Mouse (Mus musculus): ENCODE measurements around the gene Zp3. TPM values are rescaled to one million over a fixed set of nuclear protein-coding genes. Genes with fewer than 3 reads are reported as not detected.

Zp3 gene
- polyA plus RNA-seq, 1 experiment, result 1.0 TPM

GRCm38 (mm10) chr5:135993381-135993965 lies 13.6 kb downstream of the Zp3 start:
- Histone ChIP-seq H3K36me3 (ENCODE audit: control insufficient read depth, insufficient read depth, low read length) (no peaks in the 10 kb centered on the region), H3K27me3 (ENCODE audit: control insufficient read depth, insufficient read depth, low read length) (no peaks in the 10 kb centered on the region), H3K4me3 (ENCODE audit: control insufficient read depth, low read depth, low read length) (no peak overlapping the region), H3K27ac (ENCODE audit: control insufficient read depth, insufficient read depth, low read depth, low read length) (no peak overlapping the region), H3K4me1 (ENCODE audit: control insufficient read depth, insufficient read depth, low read length) (peaks cover 4% of the 10 kb centered on the region)
- TF ChIP-seq CTCF (IDR thresholded peaks at IDR 0.05; ENCODE audit: control insufficient read depth, insufficient read depth, insufficient replicate concordance, low read depth, low read length) (no peak), POLR2A (IDR thresholded peaks at IDR 0.05; ENCODE audit: control insufficient read depth, low read depth, low read length) (no peak)

- Histone ChIP-seq H3K27me3 (ENCODE audit: control insufficient read depth, insufficient read depth, low read length) (no peaks in the 10 kb centered on the region), H3K36me3 (ENCODE audit: control insufficient read depth, insufficient read depth, low read length) (no peaks in the 10 kb centered on the region; the same call in 1 of the 2 replicates), H3K4me1 (ENCODE audit: control insufficient read depth, insufficient read depth, low read length) (peaks cover 4% of the 10 kb centered on the region), H3K4me3 (ENCODE audit: control insufficient read depth, low read depth, low read length) (no peak overlapping the region; the same call in 1 of the 2 replicates), H3K27ac (ENCODE audit: control insufficient read depth, insufficient read depth, low read depth, low read length) (no peak overlapping the region)
- TF ChIP-seq POLR2A (IDR thresholded peaks at IDR 0.05; ENCODE audit: control insufficient read depth, low read depth, low read length), result no peak
- TF ChIP-seq CTCF (IDR thresholded peaks at IDR 0.05; ENCODE audit: control insufficient read depth, insufficient read depth, insufficient replicate concordance, low read depth, low read length), result no peak
Measured at GRCm38 (mm10) chr5:135994335-135994724, 14.4 kb downstream of the Zp3 start.

- TF ChIP-seq POLR2A (IDR thresholded peaks at IDR 0.05; ENCODE audit: control insufficient read depth, low read depth, low read length), result peak; percentile 98
- TF ChIP-seq CTCF (IDR thresholded peaks at IDR 0.05; ENCODE audit: control insufficient read depth, insufficient read depth, insufficient replicate concordance, low read depth, low read length), result no peak
- Histone ChIP-seq H3K27ac (ENCODE audit: control insufficient read depth, insufficient read depth, low read depth, low read length) (peak within 1 kb of the TSS; percentile 69), H3K4me1 (ENCODE audit: control insufficient read depth, insufficient read depth, low read length) (peaks cover 4% of the 10 kb centered on the region), H3K4me3 (ENCODE audit: control insufficient read depth, low read depth, low read length) (peak within 1 kb of the TSS; percentile 94), H3K27me3 (ENCODE audit: control insufficient read depth, insufficient read depth, low read length) (no peaks in the 10 kb centered on the region), H3K36me3 (ENCODE audit: control insufficient read depth, insufficient read depth, low read length) (no peaks in the 10 kb centered on the region; the same call in 1 of the 2 replicates)
Measured at GRCm38 (mm10) chr5:135994725-135995687, 15.1 kb downstream of the Zp3 start, which contains the start of gene Dtx2. Gene Dtx2, plus strand, starts transcription at chr5:135994800.

GRCm38 (mm10) chr5:135996162-135996561 lies 16.3 kb downstream of the Zp3 start:
- H3K36me3 ChIP-seq (ENCODE audit: control insufficient read depth, insufficient read depth, low read length), result no peaks in the 10 kb centered on the region; the same call in 1 of the 2 replicates
- no peak overlapping the region for H3K4me3 ChIP-seq (ENCODE audit: control insufficient read depth, low read depth, low read length)
- H3K4me1 ChIP-seq (ENCODE audit: control insufficient read depth, insufficient read depth, low read length), result peaks cover 4% of the 10 kb centered on the region
- no peaks in the 10 kb centered on the region for H3K27me3 ChIP-seq (ENCODE audit: control insufficient read depth, insufficient read depth, low read length)
- H3K27ac ChIP-seq (ENCODE audit: control insufficient read depth, insufficient read depth, low read depth, low read length), result no peak overlapping the region
- TF ChIP-seq POLR2A (IDR thresholded peaks at IDR 0.05; ENCODE audit: control insufficient read depth, low read depth, low read length) (no peak), CTCF (IDR thresholded peaks at IDR 0.05; ENCODE audit: control insufficient read depth, insufficient read depth, insufficient replicate concordance, low read depth, low read length) (no peak)

- no peak overlapping the region for H3K27ac ChIP-seq (ENCODE audit: control insufficient read depth, insufficient read depth, low read depth, low read length)
- no peaks in the 10 kb centered on the region for H3K4me1 ChIP-seq (ENCODE audit: control insufficient read depth, insufficient read depth, low read length)
- no peak for TF ChIP-seq CTCF (IDR thresholded peaks at IDR 0.05; ENCODE audit: control insufficient read depth, insufficient read depth, insufficient replicate concordance, low read depth, low read length)
- TF ChIP-seq POLR2A (IDR thresholded peaks at IDR 0.05; ENCODE audit: control insufficient read depth, low read depth, low read length), result no peak
- H3K36me3 ChIP-seq (ENCODE audit: control insufficient read depth, insufficient read depth, low read length), result no peaks in the 10 kb centered on the region; the same call in 1 of the 2 replicates
- H3K4me3 ChIP-seq (ENCODE audit: control insufficient read depth, low read depth, low read length), result no peak overlapping the region
- no peaks in the 10 kb centered on the region for H3K27me3 ChIP-seq (ENCODE audit: control insufficient read depth, insufficient read depth, low read length)
Measured at GRCm38 (mm10) chr5:136001222-136001621, 21.3 kb downstream of the Zp3 start.

- no peaks in the 10 kb centered on the region; the same call in 1 of the 2 replicates for H3K36me3 ChIP-seq (ENCODE audit: control insufficient read depth, insufficient read depth, low read length)
- peaks cover 2% of the 10 kb centered on the region; the same call in 1 of the 2 replicates for H3K4me1 ChIP-seq (ENCODE audit: control insufficient read depth, insufficient read depth, low read length)
- no peak for TF ChIP-seq POLR2A (IDR thresholded peaks at IDR 0.05; ENCODE audit: control insufficient read depth, low read depth, low read length)
- no peak for TF ChIP-seq CTCF (IDR thresholded peaks at IDR 0.05; ENCODE audit: control insufficient read depth, insufficient read depth, insufficient replicate concordance, low read depth, low read length)
- H3K4me3 ChIP-seq (ENCODE audit: control insufficient read depth, low read depth, low read length), result no peak overlapping the region
- no peak overlapping the region; the same call in 1 of the 2 replicates for H3K27ac ChIP-seq (ENCODE audit: control insufficient read depth, insufficient read depth, low read depth, low read length)
- no peaks in the 10 kb centered on the region for H3K27me3 ChIP-seq (ENCODE audit: control insufficient read depth, insufficient read depth, low read length)
Measured at GRCm38 (mm10) chr5:136002325-136002724, 22.4 kb downstream of the Zp3 start.

- TF ChIP-seq CTCF (IDR thresholded peaks at IDR 0.05; ENCODE audit: control insufficient read depth, insufficient read depth, insufficient replicate concordance, low read depth, low read length) (no peak), POLR2A (IDR thresholded peaks at IDR 0.05; ENCODE audit: control insufficient read depth, low read depth, low read length) (no peak)
- Histone ChIP-seq H3K27me3 (ENCODE audit: control insufficient read depth, insufficient read depth, low read length) (no peaks in the 10 kb centered on the region), H3K27ac (ENCODE audit: control insufficient read depth, insufficient read depth, low read depth, low read length) (no peak overlapping the region), H3K4me1 (ENCODE audit: control insufficient read depth, insufficient read depth, low read length) (peaks cover 2% of the 10 kb centered on the region; the same call in 1 of the 2 replicates), H3K4me3 (ENCODE audit: control insufficient read depth, low read depth, low read length) (no peak overlapping the region), H3K36me3 (ENCODE audit: control insufficient read depth, insufficient read depth, low read length) (no peaks in the 10 kb centered on the region; the same call in 1 of the 2 replicates)
Measured at GRCm38 (mm10) chr5:136002751-136003151, 22.9 kb downstream of the Zp3 start.

All from testis, adult 2 months (tissue).